Mouse (Mus musculus): Measurements from ENCODE around the gene Med27.

DNA sequence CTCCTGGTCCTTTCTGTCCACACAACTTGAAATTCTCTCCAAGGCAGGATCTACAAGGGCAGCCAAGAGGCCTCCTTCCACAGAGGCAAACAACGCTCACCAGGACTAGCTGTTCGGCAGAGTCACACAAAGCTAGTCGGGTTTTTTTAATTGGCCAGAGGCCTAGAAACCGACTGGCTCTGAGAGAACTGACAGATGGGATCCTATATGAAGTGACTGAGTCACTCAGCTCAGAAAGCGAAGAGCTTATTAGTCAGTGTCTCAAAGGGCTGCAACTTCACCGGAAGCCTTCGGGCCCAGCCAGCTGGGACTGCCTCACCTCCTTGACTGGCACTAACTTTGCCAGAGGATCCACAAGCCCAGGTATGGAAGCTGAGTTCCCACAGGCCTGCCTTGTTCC lies 217.4 kb downstream of the Med27 start:
- TF ChIP-seq CTCF (IDR thresholded peaks at IDR 0.05; ENCODE audit: borderline replicate concordance, control insufficient read depth, extremely low read depth, insufficient read depth, low read length, poor library complexity) = no peak
- TF ChIP-seq POLR2A (IDR thresholded peaks at IDR 0.05; ENCODE audit: control insufficient read depth, extremely low read depth, insufficient read depth, low read length, poor library complexity) = no peak
